ENCODE assay signal across 15 mouse cellular contexts in genomic region chr10:60419624-60420023, GRCm38 (mm10). TPM values are rescaled to one million over a fixed set of nuclear protein-coding genes. Genes with fewer than 3 reads are reported as not detected.
DNase-seq lines count a peak whose midpoint lies in the region; ATAC-seq and TF ChIP-seq lines count a peak whose summit lies in the region.
"Had no signal": no experiment of that assay in that cellular context is flagged by ENCODE, and none has a peak within 500 bp of the region (broad histone marks: within the 10 kb centered on the region; RNA-seq: fewer than 3 reads in every experiment).

No protein-coding gene starts in this region.

- no peak for TF ChIP-seq POLR2A in spleen, adult 2 months (IDR thresholded peaks at IDR 0.05; ENCODE audit: low read depth, low read length)
- no peak for TF ChIP-seq POLR2A in embryonic fibroblast, embryonic 13.5 days (IDR thresholded peaks at IDR 0.05; ENCODE audit: low read depth, low read length)

- H3K4me1 ChIP-seq in hindbrain, postnatal 0 days (ENCODE audit: insufficient read depth, low read length) = no peaks in the 10 kb centered on the region
- H3K4me1 ChIP-seq in hindbrain, embryonic 16.5 days (ENCODE audit: control insufficient read depth, insufficient read depth, low read depth, low read length) = no peaks in the 10 kb centered on the region
- no peaks in the 10 kb centered on the region for H3K4me1 ChIP-seq in spleen, adult 2 months (ENCODE audit: control insufficient read depth, insufficient read depth, insufficient read length)
- peaks cover 2% of the 10 kb centered on the region; the same call in 1 of the 2 replicates for H3K4me1 ChIP-seq in embryonic fibroblast, embryonic 13.5 days (ENCODE audit: control insufficient read depth, insufficient read depth, low read length)
- no peaks in the 10 kb centered on the region for H3K4me1 ChIP-seq in hindbrain, embryonic 14.5 days (replicated peaks; ENCODE audit: control insufficient read depth, insufficient read depth, low read length)

- WGBS in hindbrain, postnatal 0 days = 42% methylated on average over 4 of the region's 4 CpGs
- 33% methylated on average over 4 of the region's 4 CpGs for WGBS in hindbrain, embryonic 16.5 days
- 49% methylated on average over 4 of the region's 4 CpGs for WGBS in spleen, adult 2 months
- WGBS in hindbrain, embryonic 14.5 days = 32% methylated on average over 4 of the region's 4 CpGs

- ATAC-seq in hindbrain, postnatal 0 days = no peak
- ATAC-seq in hindbrain, embryonic 16.5 days = no peak
- ATAC-seq in hindbrain, embryonic 14.5 days (ENCODE audit: low FRiP score) = no peak
- ATAC-seq: midbrain, embryonic 16.5 days had no signal

- no peaks in the 10 kb centered on the region for H3K9me3 ChIP-seq in hindbrain, postnatal 0 days (ENCODE audit: low read length)
- H3K9me3 ChIP-seq in hindbrain, embryonic 16.5 days (ENCODE audit: control insufficient read depth, low read length) = no peaks in the 10 kb centered on the region
- H3K9me3 ChIP-seq in hindbrain, embryonic 14.5 days (ENCODE audit: control insufficient read depth, low read length) = no peaks in the 10 kb centered on the region

- H3K27ac ChIP-seq in hindbrain, postnatal 0 days = no peak overlapping the region
- no peak overlapping the region for H3K27ac ChIP-seq in hindbrain, embryonic 16.5 days (ENCODE audit: low read depth, low read length)
- no peak overlapping the region for H3K27ac ChIP-seq in spleen, adult 2 months (ENCODE audit: insufficient read depth, low read length)
- H3K27ac ChIP-seq in embryonic fibroblast, embryonic 13.5 days (ENCODE audit: insufficient read depth, low read length) = no peak overlapping the region
- H3K27ac ChIP-seq in hindbrain, embryonic 14.5 days = no peak overlapping the region

- peak; percentile 82 for TF ChIP-seq CTCF in hindbrain, postnatal 0 days (IDR thresholded peaks at IDR 0.05; ENCODE audit: low read depth)
- peak; percentile 43; the same call in 1 of the 2 replicates for TF ChIP-seq CTCF in spleen, adult 2 months (IDR thresholded peaks at IDR 0.05; ENCODE audit: extremely low read depth, insufficient read depth, insufficient read length, insufficient replicate concordance)
- TF ChIP-seq CTCF in embryonic fibroblast, embryonic 13.5 days (IDR thresholded peaks at IDR 0.05; ENCODE audit: borderline replicate concordance, insufficient read depth, low read length) = peak; percentile 58; the same call in 1 of the 2 replicates

- no peaks in the 10 kb centered on the region for H3K36me3 ChIP-seq in hindbrain, postnatal 0 days (ENCODE audit: insufficient read depth, low read length)
- H3K36me3 ChIP-seq in hindbrain, embryonic 16.5 days (ENCODE audit: control insufficient read depth, insufficient read depth, low read length) = no peaks in the 10 kb centered on the region
- H3K36me3 ChIP-seq in spleen, adult 2 months (ENCODE audit: control insufficient read depth, insufficient read depth, low read length) = no peaks in the 10 kb centered on the region
- no peaks in the 10 kb centered on the region for H3K36me3 ChIP-seq in hindbrain, embryonic 14.5 days (replicated peaks; ENCODE audit: control insufficient read depth, insufficient read depth)

- H3K27me3 ChIP-seq in hindbrain, postnatal 0 days (ENCODE audit: insufficient read depth, low read length) = no peaks in the 10 kb centered on the region
- H3K27me3 ChIP-seq in hindbrain, embryonic 16.5 days (replicated peaks; ENCODE audit: control insufficient read depth, insufficient read depth, low read length) = no peaks in the 10 kb centered on the region; the same call in 1 of the 2 replicates
- H3K27me3 ChIP-seq in spleen, adult 2 months (ENCODE audit: control insufficient read depth, insufficient read depth, low read length) = no peaks in the 10 kb centered on the region
- H3K27me3 ChIP-seq in hindbrain, embryonic 14.5 days (ENCODE audit: control insufficient read depth, insufficient read depth, low read length) = no peaks in the 10 kb centered on the region

- H3K4me3 ChIP-seq in hindbrain, postnatal 0 days (ENCODE audit: low read length) = no peak overlapping the region
- no peak overlapping the region for H3K4me3 ChIP-seq in hindbrain, embryonic 16.5 days (ENCODE audit: low read length)
- H3K4me3 ChIP-seq in spleen, adult 2 months (ENCODE audit: extremely low read depth, insufficient read depth, insufficient read length) = no peak overlapping the region
- H3K4me3 ChIP-seq in embryonic fibroblast, embryonic 13.5 days (ENCODE audit: insufficient read depth, low read length) = no peak overlapping the region
- H3K4me3 ChIP-seq in hindbrain, embryonic 14.5 days (replicated peaks; ENCODE audit: low read length) = no peak overlapping the region

- no peak for DNase-seq in hindbrain, postnatal 0 days (ENCODE audit: low spot score)
- no peak for DNase-seq in spleen, adult 2 months (ENCODE audit: low read depth in 1 of 2, low spot score in 2 of 2)
- DNase-seq in spleen, postnatal 14 days (ENCODE audit: low spot score in 2 of 2) = no peak
- DNase-seq in thymus, postnatal 25 days = peak; percentile 22
- DNase-seq in layer of hippocampus, adult 8-10 months (ENCODE audit: low spot score in 2 of 2) = no peak
- DNase-seq in hindbrain, embryonic 14.5 days (ENCODE audit: low spot score) = no peak
- DNase-seq: cerebellum, adult 9-11 months; gastrocnemius, postnatal 36 days; heart, postnatal 4 days; kidney, adult 9 months; lung, postnatal 10 days had no signal

- no peak overlapping the region for H3K9ac ChIP-seq in hindbrain, postnatal 0 days (replicated peaks; ENCODE audit: low read length)
- H3K9ac ChIP-seq in hindbrain, embryonic 16.5 days (ENCODE audit: low read depth, low read length) = no peak overlapping the region
- no peak overlapping the region for H3K9ac ChIP-seq in hindbrain, embryonic 14.5 days

- H3K4me2 ChIP-seq in hindbrain, postnatal 0 days (ENCODE audit: low read depth, low read length) = no peak overlapping the region
- H3K4me2 ChIP-seq in hindbrain, embryonic 16.5 days (ENCODE audit: low read length) = no peak overlapping the region
- H3K4me2 ChIP-seq in hindbrain, embryonic 14.5 days (replicated peaks) = no peak overlapping the region

RNA-seq across cellular contexts. Expression of gene Gm17455, which starts 20.1 kb away (rescaled TPM):
- total RNA-seq in hindbrain, postnatal 0 days (2014; rRNA removed) = 2.4 and 19.4 TPM in 2 replicates
- polyA plus RNA-seq in hindbrain, postnatal 0 days (2015; fragmentation: Nextera tagmentation; extraction: Ambion mirVana) = 8.9 and 12.4 TPM in 2 replicates
- polyA plus RNA-seq in hindbrain, embryonic 16.5 days (2015; fragmentation: Nextera tagmentation; extraction: Ambion mirVana) = 13.3 and 14.0 TPM in 2 replicates
- polyA plus RNA-seq in spleen, adult 2 months (2012; rRNA removed) = 1.3 and 2.3 TPM in 2 replicates
- polyA plus RNA-seq in embryonic fibroblast, embryonic 13.5 days (2011; ENCODE audit: insufficient read length, low read depth, missing spikeins) = not detected in 2 replicates
- under 1 TPM in 2 of 4 experiments, not detected in 2; 0.45 to 0.55 TPM for total RNA-seq in layer of hippocampus, adult 8-10 months (2022)
- 9.7 and 18.2 TPM in 2 replicates for polyA plus RNA-seq in hindbrain, embryonic 14.5 days (2014; fragmentation: Nextera tagmentation; extraction: Ambion mirVana)
- total RNA-seq: adrenal gland, adult 18-20 months; gastrocnemius, postnatal 36 days; heart, postnatal 4 days had no signal
